19 mouse cellular contexts compared by ENCODE assay signal in the genomic region with DNA sequence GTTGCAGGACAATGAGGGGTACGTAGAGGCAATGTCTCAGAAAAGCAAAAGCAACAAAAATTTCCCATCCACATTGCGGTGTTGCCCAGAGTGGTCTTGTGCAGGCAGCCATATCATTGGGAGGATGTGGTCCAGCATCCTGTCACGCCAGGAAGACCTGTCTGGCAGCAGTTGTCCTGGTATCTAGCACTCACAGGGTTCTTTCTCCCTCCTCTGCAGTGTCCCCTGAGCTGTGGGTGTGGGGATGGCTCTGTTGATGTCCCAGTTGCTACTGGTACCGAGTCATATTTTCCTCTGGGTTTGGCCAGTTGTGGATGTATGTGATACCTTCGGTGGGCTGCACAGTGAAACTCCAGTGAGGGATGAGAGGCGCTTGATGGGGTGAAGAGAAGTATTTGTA. TPM values are rescaled to one million over a fixed set of nuclear protein-coding genes. Genes with fewer than 3 reads are reported as not detected.
DNase-seq lines count a peak whose midpoint lies in the region; ATAC-seq and TF ChIP-seq lines count a peak whose summit lies in the region.
"Had no signal": no experiment of that assay in that cellular context is flagged by ENCODE, and none has a peak within 500 bp of the region (broad histone marks: within the 10 kb centered on the region; RNA-seq: fewer than 3 reads in every experiment).

No protein-coding gene starts in this region.

- H3K27ac ChIP-seq in hindbrain, postnatal 0 days, result no peak overlapping the region
- H3K27ac ChIP-seq: embryonic facial prominence, embryonic 13.5 days; liver, embryonic 14.5 days; midbrain, embryonic 13.5 days had no signal

- peak; percentile 68 for DNase-seq in T-cell, adult 2 months (ENCODE audit: low spot score)
- peak; percentile 65 to 77 for DNase-seq in natural killer cell, adult 2 months (ENCODE audit: low spot score in 2 of 2)
- peak; percentile 44 for DNase-seq in thymus, postnatal 4 days
- no peak for DNase-seq in hindbrain, postnatal 0 days (ENCODE audit: low spot score)
- DNase-seq in kidney, postnatal 36 days, result no peak
- DNase-seq: cerebellum, adult 9-10 months; gastrocnemius, postnatal 10 days; kidney, adult 2 months; kidney, postnatal 25 days; lung, postnatal 36 days had no signal

- WGBS in hindbrain, postnatal 0 days, result 97% methylated on average over 6 of the region's 6 CpGs

- no peaks in the 10 kb centered on the region for H3K9me3 ChIP-seq in megakaryocyte, embryonic 14.5 days
- no peaks in the 10 kb centered on the region for H3K9me3 ChIP-seq in hindbrain, postnatal 0 days (ENCODE audit: low read length)
- H3K9me3 ChIP-seq: embryonic facial prominence, embryonic 13.5 days; heart, embryonic 12.5 days; midbrain, embryonic 13.5 days had no signal

- no peak overlapping the region for H3K9ac ChIP-seq in hindbrain, postnatal 0 days (replicated peaks; ENCODE audit: low read length)
- H3K9ac ChIP-seq: embryonic facial prominence, embryonic 13.5 days; heart, embryonic 12.5 days; liver, embryonic 14.5 days; midbrain, embryonic 13.5 days had no signal

- ATAC-seq in megakaryocyte, adult 5-6 weeks (ENCODE audit: poor library complexity, severe bottlenecking), result no peak
- ATAC-seq in hindbrain, postnatal 0 days, result no peak
- ATAC-seq in erythroid progenitor cell, adult 5-6 weeks (replicated peaks; ENCODE audit: low FRiP score, poor library complexity, severe bottlenecking), result no peak
- ATAC-seq: hindbrain, embryonic 16.5 days; midbrain, embryonic 13.5 days; Patski had no signal

- H3K4me3 ChIP-seq in megakaryocyte, embryonic 14.5 days (replicated peaks), result peak overlapping the region; percentile 85
- no peak overlapping the region for H3K4me3 ChIP-seq in hindbrain, postnatal 0 days (ENCODE audit: low read length)
- H3K4me3 ChIP-seq: embryonic facial prominence, embryonic 13.5 days; heart, embryonic 12.5 days; midbrain, embryonic 13.5 days had no signal

- peaks cover 68% of the 10 kb centered on the region for H3K36me3 ChIP-seq in megakaryocyte, embryonic 14.5 days (replicated peaks; ENCODE audit: low read length)
- H3K36me3 ChIP-seq in hindbrain, postnatal 0 days (ENCODE audit: insufficient read depth, low read length), result no peaks in the 10 kb centered on the region

- H3K4me2 ChIP-seq in hindbrain, postnatal 0 days (ENCODE audit: low read depth, low read length), result no peak overlapping the region
- H3K4me2 ChIP-seq: embryonic facial prominence, embryonic 13.5 days; heart, embryonic 12.5 days; midbrain, embryonic 13.5 days had no signal

- H3K4me1 ChIP-seq in megakaryocyte, embryonic 14.5 days, result peaks cover 96% of the 10 kb centered on the region
- no peaks in the 10 kb centered on the region for H3K4me1 ChIP-seq in hindbrain, postnatal 0 days (ENCODE audit: insufficient read depth, low read length)
- H3K4me1 ChIP-seq: midbrain, embryonic 13.5 days had no signal

- TF ChIP-seq CTCF in hindbrain, postnatal 0 days (IDR thresholded peaks at IDR 0.05; ENCODE audit: low read depth), result no peak

- no peaks in the 10 kb centered on the region for H3K27me3 ChIP-seq in megakaryocyte, embryonic 14.5 days (replicated peaks)
- H3K27me3 ChIP-seq in hindbrain, postnatal 0 days (ENCODE audit: insufficient read depth, low read length), result no peaks in the 10 kb centered on the region
- H3K27me3 ChIP-seq: embryonic facial prominence, embryonic 13.5 days; heart, embryonic 12.5 days; midbrain, embryonic 13.5 days; Patski had no signal

RNA-seq across cellular contexts. Expression of a gene that starts 24.2 kb away (rescaled TPM):
- polyA plus RNA-seq in megakaryocyte, embryonic 14.5 days (2012; ENCODE audit: insufficient read depth, low replicate concordance), result 183 and 216 TPM in 2 replicates
- 79.2 and 84.9 TPM in 2 replicates for total RNA-seq in megakaryocyte, adult 5-6 weeks (2015)
- total RNA-seq in megakaryocyte, adult 5-6 weeks (2017), result 65.7 and 74.1 TPM in 2 replicates
- total RNA-seq in hindbrain, postnatal 0 days (2014; rRNA removed), result 31.7 and 58.5 TPM in 2 replicates
- 33.0 and 36.8 TPM in 2 replicates for polyA plus RNA-seq in hindbrain, postnatal 0 days (2015; fragmentation: Nextera tagmentation; extraction: Ambion mirVana)
- total RNA-seq in erythroid progenitor cell, adult 5-6 weeks (2015; ENCODE audit: low replicate concordance), result 61.6 and 69.6 TPM in 2 replicates
- total RNA-seq in erythroid progenitor cell, adult 5-6 weeks (2017; ENCODE audit: low replicate concordance), result 57.6 and 59.2 TPM in 2 replicates

Comparison
In these comparisons a context has a peak if more than half of its experiments do, and no peak if none do; other contexts are left out.
1. DNase-seq: peak in T-cell, adult 2 months (single experiment), natural killer cell, adult 2 months (2 of 2) and thymus, postnatal 4 days (single experiment); none in hindbrain, postnatal 0 days (single experiment) and kidney, postnatal 36 days (0 of 2).